Mouse (Mus musculus) cerebellum, adult (tissue): ENCODE data around the gene Hnrnph3.

Source experiments
- ATAC-seq: cut with Nextera tagmentation; 2 replicates; pipeline ENCODE4 v1.9.2; 2017; ENCODE audit warnings: mild to moderate bottlenecking, moderate library complexity, mixed read lengths; ENCODE audit not compliant: insufficient number of reproducible peaks, low FRiP score, low TSS enrichment

The Hnrnph3 gene

DNA sequence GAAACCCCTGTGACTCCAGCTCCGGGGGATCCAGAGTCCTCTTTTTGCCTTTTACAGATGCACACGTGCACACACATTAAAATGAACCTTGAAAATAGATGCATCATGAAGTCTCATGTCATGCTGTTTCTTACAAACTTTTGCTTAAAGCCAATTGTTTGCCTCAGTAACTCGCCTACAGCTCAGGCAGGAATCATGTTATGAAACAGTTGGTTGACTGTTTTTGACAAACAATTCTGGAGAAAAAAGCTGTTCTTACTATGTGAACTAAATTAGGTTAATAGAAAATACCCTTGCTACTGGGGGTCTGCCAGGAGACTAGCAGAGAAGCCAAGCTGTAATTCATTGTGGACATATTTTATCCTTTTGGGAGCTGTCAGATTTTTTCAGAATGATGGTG is 8.9 kb upstream of the Hnrnph3 start:
- no peak for ATAC-seq

DNA sequence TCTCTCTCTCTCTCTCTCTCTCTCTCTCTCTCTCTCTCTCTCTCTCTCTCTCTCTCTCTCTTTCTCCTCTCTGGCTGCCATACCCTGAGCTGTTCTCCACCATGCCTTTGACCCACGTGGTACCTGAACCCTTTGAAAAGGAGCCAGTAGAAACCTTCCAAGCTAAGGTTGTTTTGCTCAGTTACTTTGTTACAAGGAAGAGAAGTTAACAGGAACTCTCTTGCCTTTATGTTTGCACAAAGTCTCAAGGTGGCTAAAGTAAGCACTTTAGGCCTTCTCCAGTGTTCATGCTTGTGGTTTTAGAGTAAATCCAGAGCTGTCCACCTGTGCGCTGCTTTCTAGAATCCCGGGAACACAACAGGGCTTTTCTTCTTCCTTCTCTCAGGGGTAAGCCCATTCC is 8.2 kb upstream of the Hnrnph3 start:
- ATAC-seq = no peak

DNA sequence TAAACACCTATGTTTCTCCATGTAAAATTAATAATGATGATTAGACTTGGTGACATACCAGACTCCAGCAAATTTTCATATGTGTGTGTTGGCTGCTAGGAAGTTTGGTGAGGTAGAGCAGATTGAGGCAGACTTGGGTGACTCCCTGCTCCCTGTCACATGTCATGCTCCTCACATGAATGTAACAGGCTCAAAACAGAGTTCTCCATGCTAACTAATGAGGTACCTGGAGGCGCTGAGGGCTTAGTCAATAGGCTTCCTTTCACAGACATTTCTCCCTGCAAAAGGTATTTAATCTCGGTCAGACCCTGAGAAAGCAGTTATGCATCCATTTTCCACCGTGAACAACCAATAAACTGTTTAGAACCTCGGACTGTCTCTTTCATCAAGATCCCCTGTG is 4.4 kb upstream of the Hnrnph3 start:
- no peak for ATAC-seq

DNA sequence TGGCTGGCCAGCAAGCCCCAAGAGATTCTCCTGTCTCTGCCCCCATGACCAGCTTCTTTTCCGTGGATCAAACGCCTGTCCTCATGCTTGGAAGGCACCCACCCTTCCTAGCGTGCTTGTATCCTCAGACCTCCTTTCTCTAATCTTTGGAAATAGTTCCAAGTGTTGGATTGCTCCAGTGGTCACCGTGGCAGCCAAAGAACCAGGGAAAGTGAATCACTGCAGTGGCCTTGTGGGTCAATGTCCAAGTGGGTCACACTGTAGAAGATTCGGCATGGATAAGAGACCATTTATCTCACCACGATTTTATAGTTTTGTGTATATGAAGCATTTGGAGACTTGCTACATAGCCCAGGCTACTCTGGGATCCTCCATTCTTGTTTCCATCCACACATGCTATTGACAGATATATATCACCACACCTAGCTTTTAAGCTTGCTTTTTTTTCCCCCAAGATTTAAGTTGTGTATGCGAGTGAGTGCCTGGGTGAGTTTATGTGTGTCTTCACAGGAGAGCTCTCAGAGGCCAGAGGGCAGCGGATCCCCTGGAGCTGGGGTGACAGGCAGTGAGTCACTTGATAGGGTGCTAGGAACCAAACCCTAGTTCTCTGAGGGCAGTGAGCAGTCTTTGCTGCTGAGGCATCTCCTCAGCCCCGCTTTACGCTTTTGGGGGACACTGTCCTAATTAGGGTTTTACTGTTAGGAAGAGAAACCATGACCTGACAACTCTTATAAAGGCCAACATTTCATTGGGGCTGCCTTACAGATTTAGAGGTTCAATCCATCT is 3.6 kb upstream of the Hnrnph3 start:
- ATAC-seq = no peak

DNA sequence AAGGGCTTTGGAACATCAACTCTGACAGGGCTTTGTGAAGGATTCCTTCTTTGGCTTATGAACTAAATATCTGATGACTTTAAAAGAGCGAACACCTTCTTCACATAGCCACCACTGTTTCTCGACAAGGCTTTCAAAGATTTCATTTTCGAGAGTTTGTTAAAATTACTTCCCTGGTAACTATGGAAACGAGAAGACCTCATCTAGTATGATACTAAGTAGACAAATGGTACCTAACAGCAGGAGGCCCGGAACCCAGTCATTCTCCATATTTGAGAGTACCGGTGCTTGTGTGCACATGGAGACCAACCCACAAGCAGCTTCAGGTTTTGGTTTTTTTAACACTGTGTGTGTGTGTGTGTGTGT is 2.8 kb upstream of the Hnrnph3 start:
- no peak for ATAC-seq

DNA sequence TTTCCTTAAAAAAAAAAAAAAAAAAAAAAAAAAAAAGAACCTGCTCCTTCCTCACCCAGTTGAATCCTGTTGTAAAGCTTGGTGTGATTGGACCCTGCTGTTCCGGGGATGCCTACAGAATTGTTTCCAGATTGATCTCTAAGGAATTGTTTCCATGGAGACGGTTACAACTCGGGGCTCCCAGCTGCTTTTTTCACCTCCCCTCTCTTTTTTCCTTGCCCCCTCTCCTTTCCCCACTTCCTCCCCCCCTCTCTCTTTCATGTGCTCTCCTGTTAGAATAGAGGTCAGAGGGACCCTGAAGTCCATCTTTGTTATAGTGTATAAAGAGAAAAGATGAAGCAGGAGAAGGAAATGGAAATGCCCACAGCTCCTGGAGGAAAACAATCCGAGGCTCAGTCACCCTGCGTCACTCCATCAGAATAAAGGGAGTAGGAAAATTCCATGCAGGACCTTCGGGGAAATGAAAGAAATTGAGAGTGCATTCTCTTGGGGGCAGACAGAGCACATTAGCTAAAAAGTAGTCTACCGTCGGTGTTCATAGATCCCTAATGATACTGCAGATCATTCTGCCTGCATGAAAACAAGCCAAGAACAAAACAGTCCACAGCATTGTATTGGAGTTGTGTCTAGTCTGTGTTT is 2.3 kb upstream of the Hnrnph3 start:
- no peak for ATAC-seq

DNA sequence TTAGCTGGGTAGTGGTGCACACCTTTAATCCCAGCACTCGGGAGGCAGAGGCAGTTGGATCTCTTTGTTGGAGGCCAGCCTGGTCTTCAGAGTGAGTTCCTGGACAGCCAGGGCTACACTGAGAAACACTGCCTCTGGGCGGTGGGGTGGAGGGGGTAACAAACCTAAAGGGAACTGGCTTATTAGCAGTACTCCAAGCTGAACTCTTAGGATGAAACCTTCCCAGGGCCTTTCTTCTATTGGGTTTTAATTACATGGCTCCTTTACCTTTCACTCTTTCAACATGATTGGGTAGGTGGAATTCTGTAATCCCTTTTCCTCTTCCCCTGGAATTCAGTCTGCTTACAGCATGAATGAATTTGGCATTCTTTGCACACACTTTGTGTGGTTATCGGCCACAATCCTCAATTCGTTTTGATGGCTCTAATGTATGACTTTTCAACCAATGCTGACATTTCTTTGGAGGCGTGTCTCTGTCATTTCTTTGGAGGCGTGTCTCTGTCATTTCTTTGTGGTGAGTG is 1.5 kb upstream of the Hnrnph3 start:
- no peak for ATAC-seq

DNA sequence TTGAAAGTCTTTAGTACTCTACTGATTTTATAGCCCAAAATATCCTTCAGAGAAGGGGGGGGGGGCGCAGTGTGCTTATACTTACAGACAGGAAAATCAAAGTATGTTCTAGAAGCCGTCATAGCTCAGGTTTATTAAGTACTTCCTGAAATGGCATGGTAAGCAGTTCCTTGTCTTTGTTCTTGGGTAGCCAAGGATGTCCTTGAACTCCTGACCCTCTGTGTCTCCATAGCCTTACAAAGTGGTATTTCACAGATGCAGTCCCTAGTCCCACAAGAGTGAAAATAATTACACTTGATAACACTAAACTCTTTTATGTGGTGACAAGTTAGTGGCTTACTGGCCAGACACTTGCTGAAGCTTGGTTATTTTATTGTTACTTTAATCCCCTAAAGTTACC is 999 bp upstream of the Hnrnph3 start:
- ATAC-seq = no peak

DNA sequence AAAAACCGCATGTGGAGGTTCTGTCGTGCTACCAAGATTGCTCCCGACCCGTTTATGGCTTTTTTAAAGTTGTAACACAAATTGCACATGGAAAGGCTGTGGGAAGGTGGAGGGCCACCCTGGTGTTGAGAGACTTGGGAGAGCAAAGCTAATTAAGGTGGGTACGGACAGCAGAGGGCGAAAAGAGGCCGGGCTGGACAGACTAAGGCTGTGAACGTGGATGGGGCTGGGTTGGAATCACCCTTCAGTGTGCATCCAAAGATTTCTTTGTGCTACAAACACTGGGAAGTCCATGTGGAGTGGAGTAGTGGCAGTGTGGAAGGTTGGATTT is 528 bp upstream of the Hnrnph3 start:
- ATAC-seq = peak; percentile 71; the same call in 1 of the 2 replicates

DNA sequence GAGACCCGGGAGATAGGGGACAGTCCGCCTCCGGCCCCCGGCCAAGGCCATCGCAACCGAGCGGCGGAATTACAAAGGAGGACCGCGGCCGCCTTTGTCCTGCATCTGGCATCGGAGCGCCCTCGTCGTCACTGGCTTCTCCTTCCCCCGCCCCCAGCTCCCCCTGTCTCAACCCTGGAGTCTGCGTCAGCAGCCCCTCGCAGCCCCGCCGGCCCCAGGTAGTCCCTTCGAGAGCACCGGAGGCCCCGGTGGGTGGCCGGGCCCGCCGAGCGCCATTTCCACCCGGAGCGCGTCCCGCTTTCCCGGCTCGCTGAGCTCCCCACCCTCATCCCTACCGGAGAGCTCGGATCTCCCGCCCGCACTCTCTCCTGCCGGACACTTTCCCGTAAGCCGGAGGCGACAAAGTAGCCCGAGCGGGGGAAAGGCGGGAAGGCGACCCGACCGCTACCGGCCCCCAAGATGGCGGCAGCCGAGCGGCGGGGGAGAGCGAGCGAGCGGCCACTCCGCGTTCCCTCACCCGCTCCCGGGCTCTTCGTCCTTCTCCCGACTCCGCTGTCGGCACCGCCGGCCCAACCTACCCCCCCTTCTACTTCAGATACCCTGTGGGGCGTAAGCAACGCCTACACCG is 782 bp downstream of the Hnrnph3 start:
- peak; percentile 72 for ATAC-seq

DNA sequence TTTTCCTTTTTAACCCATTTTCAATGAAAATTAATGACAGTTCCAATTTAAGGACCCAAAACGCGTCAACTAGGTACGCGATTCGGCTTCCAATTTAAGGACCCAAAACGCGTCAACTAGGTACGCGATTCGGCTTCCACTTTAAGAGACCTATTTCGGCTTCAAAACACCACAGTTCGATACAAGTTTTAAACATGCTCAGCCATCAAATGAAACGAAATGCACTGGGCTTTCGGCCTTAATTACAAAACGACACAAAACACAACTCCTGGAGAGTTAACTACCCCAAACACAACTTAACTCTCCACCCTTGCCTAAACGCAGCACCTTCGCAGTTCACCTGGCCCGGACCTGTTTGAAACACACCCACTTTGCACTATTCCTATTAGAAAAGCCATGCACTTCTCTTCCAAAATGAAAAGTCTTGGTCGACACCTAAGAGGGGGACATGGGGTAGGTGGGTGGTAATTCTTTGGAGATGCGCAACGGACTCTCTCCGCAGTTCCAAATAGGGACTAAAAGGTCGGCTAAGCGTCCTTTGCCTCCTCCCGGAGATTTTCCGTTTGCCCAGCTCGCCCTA is 1.4 kb downstream of the Hnrnph3 start:
- no peak for ATAC-seq

DNA sequence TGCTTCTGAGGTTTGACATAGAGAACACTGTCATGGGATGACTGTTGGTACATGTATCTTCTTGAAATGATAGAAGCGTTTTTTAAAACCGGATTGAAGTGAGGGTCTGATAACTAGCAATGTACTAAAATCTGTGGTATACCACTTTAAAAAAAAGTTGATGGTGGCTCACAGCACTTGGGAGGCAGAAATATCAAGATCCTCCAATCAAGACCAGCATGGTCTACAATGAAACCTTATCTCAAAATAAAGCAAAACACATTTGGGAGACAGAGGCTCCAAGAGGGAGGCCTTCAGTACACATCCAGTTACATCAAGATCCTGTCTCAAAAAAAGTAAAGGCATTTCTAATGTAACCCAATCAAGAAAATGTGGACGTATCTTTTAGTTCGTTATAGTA is 2.3 kb downstream of the Hnrnph3 start:
- no peak for ATAC-seq

DNA sequence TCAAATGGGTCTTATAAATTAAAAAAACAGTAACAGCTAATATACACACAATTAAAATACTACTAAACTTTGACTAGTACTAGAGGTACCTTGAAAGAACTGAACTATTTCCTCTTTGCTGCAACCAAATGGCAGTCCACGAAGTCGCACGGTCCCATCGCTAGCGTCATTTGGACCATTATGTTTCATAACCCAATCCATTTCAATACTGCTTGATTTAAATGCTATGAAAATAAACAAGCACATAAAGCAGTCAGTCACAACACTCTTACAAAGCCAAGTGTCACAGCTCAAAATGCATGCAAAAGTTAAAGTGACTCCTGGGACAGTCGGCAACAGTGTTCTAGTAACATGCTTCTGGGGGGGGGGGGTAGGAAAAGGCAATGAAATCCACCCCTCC is 4.7 kb downstream of the Hnrnph3 start:
- no peak for ATAC-seq

DNA sequence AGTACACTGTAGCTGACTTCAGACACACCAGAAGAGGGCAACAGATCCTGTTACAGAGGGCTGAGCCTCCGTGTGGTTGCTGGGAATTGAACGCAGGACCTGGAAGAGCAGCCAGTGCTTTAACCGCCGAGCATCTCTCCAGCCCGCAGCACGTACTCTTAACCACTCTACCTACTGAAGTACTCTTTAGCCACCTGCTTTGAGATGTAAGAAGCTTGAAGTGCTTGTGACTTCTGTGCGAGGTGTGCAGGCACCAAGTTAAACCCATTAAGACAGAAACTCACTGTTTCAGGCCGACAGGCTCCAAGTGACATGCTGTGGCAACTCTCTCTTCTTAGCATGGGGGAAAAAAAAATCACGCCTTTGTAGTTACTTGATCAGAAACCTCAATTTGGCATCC is 9.8 kb downstream of the Hnrnph3 start:
- no peak for ATAC-seq

DNA sequence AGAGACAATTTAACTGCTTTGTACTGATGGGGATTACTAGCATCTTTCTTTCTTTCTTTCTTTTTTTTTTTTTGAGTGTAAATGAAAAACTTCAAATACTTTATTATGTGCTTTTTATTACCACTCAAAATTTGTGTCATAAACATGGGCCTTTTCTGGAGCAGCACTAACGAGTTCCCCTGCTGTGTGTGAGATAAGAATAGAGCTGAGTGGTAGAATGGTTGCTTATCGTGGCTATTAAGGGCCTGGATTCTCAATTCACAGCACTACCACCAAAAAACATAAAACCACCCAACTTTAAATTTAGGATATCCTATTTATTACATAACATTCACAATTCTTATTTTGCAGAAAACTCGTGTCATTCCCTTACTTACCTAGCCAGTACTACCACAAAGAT is 10.5 kb downstream of the Hnrnph3 start:
- no peak for ATAC-seq

DNA sequence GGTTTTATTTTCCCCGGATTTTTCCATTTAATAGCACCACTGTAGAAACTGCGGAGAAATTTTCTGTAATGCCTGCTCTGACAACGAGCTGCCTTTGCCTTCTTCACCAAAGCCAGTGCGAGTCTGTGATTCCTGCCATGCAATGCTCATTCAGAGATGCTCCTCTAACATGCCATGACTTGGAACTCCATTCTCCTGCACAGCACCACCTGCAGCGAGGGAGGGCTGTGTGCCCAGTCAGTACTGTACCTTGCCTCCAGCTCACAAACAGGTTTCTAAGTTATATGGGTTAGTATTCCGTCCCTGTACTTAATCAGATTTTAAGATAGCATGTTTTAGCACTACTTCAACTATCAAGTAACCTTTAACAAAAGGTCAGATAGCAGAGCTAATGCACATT is 12.5 kb downstream of the Hnrnph3 start:
- peak; percentile 58 for ATAC-seq

DNA sequence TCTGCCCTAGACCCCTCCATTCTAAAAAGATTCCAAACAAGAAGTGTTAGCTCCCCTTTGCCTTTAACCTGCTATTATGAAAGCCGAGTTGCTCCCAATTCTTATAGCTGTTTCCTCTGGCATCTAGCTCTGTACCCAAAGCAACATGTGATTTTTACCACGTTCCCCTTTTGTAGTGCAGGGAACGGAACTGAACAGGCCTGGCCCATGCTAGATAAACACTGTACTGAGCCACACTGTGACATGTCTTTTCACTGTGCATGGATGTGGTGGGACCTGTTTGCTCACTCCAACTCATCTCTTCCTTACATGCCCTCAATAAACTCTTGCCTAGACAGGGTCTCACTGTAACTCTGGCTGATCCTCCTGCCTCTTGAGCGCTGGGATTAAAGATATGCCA is 13.7 kb downstream of the Hnrnph3 start:
- no peak for ATAC-seq

DNA sequence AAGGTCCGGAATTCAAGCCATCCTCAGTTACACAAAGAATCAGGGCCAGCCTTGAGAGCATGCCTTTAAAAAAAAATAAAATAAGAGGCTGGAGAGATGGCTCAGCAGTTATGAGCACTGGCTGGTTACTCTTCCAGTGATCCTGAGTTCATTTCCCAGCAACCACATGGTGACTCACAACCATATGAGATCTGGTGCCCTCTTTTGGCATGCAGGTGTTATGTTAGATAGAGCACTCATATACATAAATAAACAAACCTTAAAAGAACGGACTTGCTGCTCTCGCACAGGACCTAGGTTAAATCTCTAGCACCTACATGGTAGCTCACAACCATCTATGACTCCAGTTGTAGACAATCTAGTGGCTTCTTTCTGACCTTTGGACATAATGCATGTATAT is 15.8 kb downstream of the Hnrnph3 start:
- no peak for ATAC-seq

DNA sequence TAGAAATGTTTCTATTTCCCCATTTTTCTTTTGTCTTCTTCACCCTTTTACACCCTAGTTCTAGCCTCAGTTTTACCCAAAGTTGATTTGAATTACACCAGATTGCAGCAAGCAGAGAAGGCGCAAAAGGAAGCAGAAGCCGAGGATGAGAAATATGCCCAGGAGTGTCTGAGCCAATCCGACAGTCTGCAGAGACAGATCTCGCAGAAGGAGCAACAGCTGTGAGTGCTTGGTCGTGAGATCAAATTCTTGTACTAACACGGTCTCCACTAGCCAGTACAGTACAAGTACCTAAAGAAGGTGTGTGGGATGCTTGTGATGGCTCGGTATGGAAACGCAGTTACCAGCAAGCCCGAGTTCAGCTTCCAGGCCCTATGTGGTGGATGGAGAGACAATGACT is 19.5 kb downstream of the Hnrnph3 start:
- no peak for ATAC-seq

DNA sequence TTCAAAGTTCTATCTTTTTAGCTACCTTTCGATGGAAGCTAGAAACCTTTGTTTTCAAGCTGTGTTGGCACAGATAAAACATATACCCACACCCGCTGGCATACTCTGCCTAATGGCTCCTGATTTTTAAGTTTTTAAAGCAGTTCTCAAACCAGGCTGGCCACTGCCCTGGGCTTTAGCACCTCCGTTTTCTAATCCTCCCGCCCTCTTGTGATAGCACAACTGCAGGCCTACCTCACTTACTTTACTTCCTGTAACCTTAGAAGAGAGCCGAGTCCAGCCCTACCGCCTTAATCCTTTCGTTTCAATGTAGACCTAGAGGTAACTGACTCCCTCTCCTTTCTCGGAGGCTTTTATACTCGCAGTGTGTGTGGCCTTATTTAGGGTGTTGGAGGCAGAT is 20.8 kb downstream of the Hnrnph3 start:
- no peak for ATAC-seq

DNA sequence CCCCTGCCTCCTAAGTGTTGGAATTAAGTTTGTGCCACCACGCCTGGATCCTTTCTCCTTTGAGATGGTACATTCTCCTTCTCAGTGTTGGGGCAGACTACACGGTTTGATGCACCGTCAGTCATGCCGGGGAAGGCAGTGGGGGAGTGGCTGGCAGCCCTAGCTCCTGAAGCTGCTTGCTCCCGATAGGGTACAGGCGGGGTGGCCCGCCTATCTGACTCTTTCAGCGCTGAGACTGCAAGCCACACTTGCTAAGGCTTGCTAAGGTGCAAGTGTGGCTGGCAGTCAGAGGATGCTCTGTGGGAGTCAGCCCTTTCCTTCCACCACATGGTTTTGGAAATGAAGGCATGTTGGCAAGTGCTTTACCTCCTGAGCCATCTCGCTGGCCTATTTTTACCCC is 23.4 kb downstream of the Hnrnph3 start:
- no peak for ATAC-seq
